Mouse (Mus musculus) hindbrain, embryonic 16.5 days (tissue): ENCODE results near the gene Ube2dnl2. TPM values are rescaled to one million over a fixed set of nuclear protein-coding genes. Genes with fewer than 3 reads are reported as not detected.

Experiments used
- ATAC-seq: fragments of 200-750 bp; cut with Nextera tagmentation; 2 replicates; pipeline ENCODE4 v1.8.0; 2017; ENCODE audit warnings: moderate TSS enrichment, moderate library complexity
- H3K27ac ChIP-seq: fragments of 300-500 bp; sonication (generic); 2 replicates; pipeline ENCODE4 v1.5.1; 2014; ENCODE audit warnings: low read depth, mild to moderate bottlenecking, control low read depth, low read length, moderate library complexity
- H3K27me3 ChIP-seq: fragments of 300-500 bp; sonication (generic); replicated peaks from 2 replicates; pipeline ENCODE4 v1.6.1; 2014; ENCODE audit warnings: low read length; ENCODE audit not compliant: control insufficient read depth, insufficient read depth
- H3K36me3 ChIP-seq: fragments of 300-500 bp; sonication (generic); 2 replicates; pipeline ENCODE4 v1.6.1; 2014; ENCODE audit warnings: mild to moderate bottlenecking, low read length, moderate library complexity, mixed read lengths; ENCODE audit not compliant: control insufficient read depth, insufficient read depth
- H3K4me1 ChIP-seq: fragments of 300-500 bp; sonication (generic); 2 replicates; pipeline ENCODE4 v1.6.1; 2014; ENCODE audit warnings: low read depth, low read length; ENCODE audit not compliant: control insufficient read depth, insufficient read depth
- H3K4me2 ChIP-seq: fragments of 300-500 bp; sonication (generic); 2 replicates; pipeline ENCODE4 v1.6.1; 2014; ENCODE audit warnings: mild to moderate bottlenecking, low read length, control low read depth, moderate library complexity
- H3K4me3 ChIP-seq: fragments of 300-500 bp; sonication (generic); 2 replicates; pipeline ENCODE4 v1.5.1; 2014; ENCODE audit warnings: mild to moderate bottlenecking, low read length, control low read depth, moderate library complexity
- H3K9ac ChIP-seq: fragments of 300-500 bp; sonication (generic); 2 replicates; pipeline ENCODE4 v1.6.1; 2014; ENCODE audit warnings: low read depth, mild to moderate bottlenecking, control low read depth, low read length, moderate library complexity
- H3K9me3 ChIP-seq: fragments of 300-500 bp; sonication (generic); 2 replicates; pipeline ENCODE4 v1.6.1; 2014; ENCODE audit warnings: mild to moderate bottlenecking, low read length, moderate library complexity; ENCODE audit not compliant: control insufficient read depth
- WGBS: fragments of 180-500 bp; shearing (Covaris S2); extraction: QIAGEN DNeasy Blood & Tissue Kit; methylation state at CpG from one replicate; pipeline ENCODE4 v1.1.7; 2014; 5-methylcytosine and 5-hydroxymethylcytosine counted together
- polyA plus RNA-seq: library from polyadenylated mRNA; unstranded; fragments of >200 nt; fragmentation: Nextera tagmentation; extraction: Ambion mirVana; gene quantifications from 2 replicates; pipeline ENCODE4 v1.2.1, GENCODE M21; 2015

Gene Ube2dnl2
- polyA plus RNA-seq, result not detected in 2 replicates

DNA sequence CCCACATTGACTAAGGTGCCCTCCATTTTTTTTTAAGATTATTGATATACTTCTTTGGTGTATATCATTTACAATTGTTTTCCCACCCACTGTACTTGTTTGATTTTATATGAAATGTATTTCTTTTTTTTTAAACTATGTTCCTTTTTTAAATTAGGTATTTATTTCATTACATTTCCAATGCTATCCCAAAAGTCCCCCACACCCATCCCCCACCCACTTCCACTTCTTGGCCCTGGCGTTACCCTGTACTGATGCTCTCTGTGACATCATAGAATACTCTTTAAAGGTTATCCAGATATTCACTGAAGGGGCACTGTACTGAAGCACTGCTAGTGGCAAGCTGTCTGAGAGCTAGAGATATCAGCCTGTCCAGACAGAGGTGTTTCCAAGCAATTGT is at the start of gene Ube2dnl2:
Gene Ube2dnl2, plus strand, starts transcription at position 301 of the 400 bp plus-strand sequence.
- Histone ChIP-seq H3K36me3 (no peaks in the 10 kb centered on the region), H3K9me3 (no peaks in the 10 kb centered on the region), H3K4me1 (no peaks in the 10 kb centered on the region), H3K27ac (no peak within 1 kb of the TSS), H3K4me3 (no peak within 1 kb of the TSS), H3K27me3 (no peaks in the 10 kb centered on the region), H3K9ac (no peak within 1 kb of the TSS), H3K4me2 (no peak within 1 kb of the TSS)
- ATAC-seq, result no peak
- WGBS, result 91% methylated on average over 1 of the region's 1 CpGs

DNA sequence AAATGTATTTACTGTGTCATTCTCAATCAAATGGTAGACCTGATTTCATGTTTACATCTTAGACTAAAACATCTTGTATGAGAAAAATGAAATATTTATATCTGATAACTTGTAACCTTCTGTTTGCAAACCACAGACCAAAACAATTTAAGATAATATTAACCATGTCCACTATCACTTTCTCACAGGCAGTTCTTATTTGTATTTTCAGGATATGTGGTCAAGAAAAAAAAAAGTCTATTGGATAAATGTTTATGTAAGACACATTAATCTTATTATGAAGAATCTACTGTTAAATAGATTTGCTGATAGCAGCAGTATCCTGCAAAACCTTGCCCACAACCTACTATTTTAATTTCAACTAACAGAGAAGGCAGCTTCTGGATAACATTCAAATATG is 11.9 kb upstream of the Ube2dnl2 start:
- Histone ChIP-seq H3K4me3 (no peak overlapping the region), H3K4me2 (no peak overlapping the region), H3K9me3 (no peaks in the 10 kb centered on the region), H3K9ac (no peak overlapping the region), H3K27me3 (no peaks in the 10 kb centered on the region), H3K27ac (no peak overlapping the region), H3K36me3 (no peaks in the 10 kb centered on the region), H3K4me1 (no peaks in the 10 kb centered on the region)
- ATAC-seq, result no peak

DNA sequence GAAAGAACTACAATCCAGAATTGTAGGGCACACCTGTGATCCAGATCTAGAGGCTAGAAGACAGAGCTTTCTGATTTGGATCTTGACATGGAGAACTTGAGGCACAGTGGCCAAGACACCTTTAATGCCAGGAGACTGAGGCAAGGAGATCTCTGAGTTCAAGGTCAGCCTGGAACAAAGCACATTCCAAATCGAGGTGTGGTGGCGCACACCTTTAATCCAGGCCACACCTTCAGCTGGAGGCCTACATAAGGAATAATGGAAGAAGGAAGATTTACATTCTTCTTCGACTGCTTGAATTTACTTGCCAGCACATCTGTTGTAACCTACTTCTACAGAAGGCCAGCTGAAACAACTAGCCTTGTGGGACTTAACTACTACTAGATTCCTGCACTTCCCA is 9.9 kb upstream of the Ube2dnl2 start:
- Histone ChIP-seq H3K9me3 (no peaks in the 10 kb centered on the region), H3K27ac (no peak overlapping the region), H3K4me3 (no peak overlapping the region), H3K27me3 (no peaks in the 10 kb centered on the region), H3K4me1 (no peaks in the 10 kb centered on the region), H3K4me2 (no peak overlapping the region), H3K9ac (no peak overlapping the region), H3K36me3 (no peaks in the 10 kb centered on the region)
- WGBS, result 89% methylated on average over 3 of the region's 3 CpGs
- ATAC-seq, result no peak

DNA sequence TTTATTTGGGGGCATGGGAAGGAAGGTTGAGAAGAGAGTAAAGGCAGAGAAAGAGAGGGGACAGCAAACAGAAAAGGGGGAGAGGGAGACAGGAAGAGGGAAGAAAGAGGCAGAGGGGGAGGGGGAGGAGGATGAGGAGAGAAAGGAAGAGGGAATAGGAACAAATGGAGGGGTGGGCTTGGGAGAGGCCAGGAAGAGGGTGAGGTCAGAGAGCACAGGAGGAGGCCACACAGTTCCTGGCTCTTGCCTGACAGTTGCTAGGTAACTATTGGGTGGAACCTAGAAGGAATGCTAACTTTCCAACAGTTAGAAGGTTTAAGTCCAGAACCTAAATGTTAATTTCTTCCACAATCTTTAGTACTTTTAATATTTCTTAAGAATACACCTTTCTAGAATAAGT is 4.0 kb upstream of the Ube2dnl2 start:
- Histone ChIP-seq H3K4me3 (no peak overlapping the region), H3K9ac (no peak overlapping the region), H3K4me2 (no peak overlapping the region), H3K9me3 (no peaks in the 10 kb centered on the region), H3K27me3 (no peaks in the 10 kb centered on the region), H3K27ac (no peak overlapping the region), H3K36me3 (no peaks in the 10 kb centered on the region), H3K4me1 (no peaks in the 10 kb centered on the region)
- ATAC-seq, result no peak

DNA sequence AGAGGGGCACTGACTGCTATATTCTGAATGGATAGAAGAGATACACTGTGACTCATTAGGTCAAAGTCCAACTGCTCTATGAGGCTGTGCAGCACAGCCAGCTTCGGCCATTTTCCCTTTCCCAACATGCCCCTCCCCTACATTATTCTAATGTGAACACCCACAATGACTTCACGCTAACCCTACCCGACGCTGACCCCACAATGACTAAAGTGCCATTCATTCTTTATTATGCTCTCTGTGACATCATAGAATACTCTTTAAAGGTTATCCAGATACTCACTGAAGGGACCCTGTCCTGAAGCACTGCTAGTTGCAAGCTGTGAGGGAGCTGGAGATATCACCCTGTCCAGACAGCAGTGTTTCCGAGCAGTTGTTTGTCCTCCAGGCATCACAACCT is 2.7 kb upstream of the Ube2dnl2 start, which contains the start of gene Ube2dnl1:
Gene Ube2dnl1, plus strand, starts transcription at position 301 of the 400 bp plus-strand sequence.
- Histone ChIP-seq H3K4me2 (no peak within 1 kb of the TSS), H3K36me3 (no peaks in the 10 kb centered on the region), H3K4me3 (no peak within 1 kb of the TSS), H3K9me3 (no peaks in the 10 kb centered on the region), H3K4me1 (no peaks in the 10 kb centered on the region), H3K9ac (no peak within 1 kb of the TSS), H3K27me3 (no peaks in the 10 kb centered on the region), H3K27ac (no peak within 1 kb of the TSS)
- ATAC-seq, result no peak
- WGBS, result 87% methylated on average over 5 of the region's 5 CpGs

DNA sequence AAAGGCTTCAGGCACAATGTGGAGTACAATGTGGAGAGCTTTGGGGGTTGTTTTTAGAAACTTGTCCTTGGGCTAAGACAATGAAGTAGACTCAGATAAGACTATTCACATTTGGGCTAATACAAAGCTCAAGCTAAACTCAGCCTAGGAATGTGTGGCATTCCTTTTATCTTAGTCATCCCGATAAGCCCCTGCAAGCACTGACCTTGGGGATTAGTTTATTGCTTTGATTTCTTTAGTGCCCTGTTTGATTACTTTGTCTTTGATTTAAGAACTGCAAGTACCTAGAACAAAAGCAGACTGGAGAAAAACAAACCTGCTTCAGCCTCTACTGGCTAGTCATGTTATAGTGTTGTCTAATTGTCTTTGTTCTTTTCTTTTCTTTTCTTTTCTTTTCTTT is 47.7 kb downstream of the Ube2dnl2 start:
- no peaks in the 10 kb centered on the region for H3K27me3 ChIP-seq
- H3K4me3 ChIP-seq, result no peak overlapping the region
- no peaks in the 10 kb centered on the region for H3K36me3 ChIP-seq
- no peak overlapping the region for H3K9ac ChIP-seq
- H3K4me2 ChIP-seq, result no peak overlapping the region
- no peak for ATAC-seq
- WGBS, result 33% methylated on average over 1 of the region's 1 CpGs
- H3K4me1 ChIP-seq, result no peaks in the 10 kb centered on the region
- H3K27ac ChIP-seq, result no peak overlapping the region
- H3K9me3 ChIP-seq, result no peaks in the 10 kb centered on the region

Other genes with a start within 250 kb of the Ube2dnl2 start
- not detected in 2 replicates for gene Ube2dnl1, start 2.6 kb upstream of the Ube2dnl2 start, polyA plus RNA-seq